ENCODE assay signal across 19 mouse cellular contexts in genomic region chr12:12821473-12821872, GRCm38 (mm10).
DNase-seq lines count a peak whose midpoint lies in the region; ATAC-seq and TF ChIP-seq lines count a peak whose summit lies in the region.
"Had no signal": no experiment of that assay in that cellular context is flagged by ENCODE, and none has a peak within 500 bp of the region (broad histone marks: within the 10 kb centered on the region; RNA-seq: fewer than 3 reads in every experiment).

No protein-coding gene starts in this region.

- no peaks in the 10 kb centered on the region for H3K9me3 ChIP-seq in hindbrain, embryonic 13.5 days
- H3K9me3 ChIP-seq in hindbrain, embryonic 14.5 days (ENCODE audit: control insufficient read depth, low read length), result no peaks in the 10 kb centered on the region
- no peaks in the 10 kb centered on the region for H3K9me3 ChIP-seq in ES-Bruce4 (replicated peaks; ENCODE audit: control insufficient read depth, insufficient read depth, low read length, poor library complexity, severe bottlenecking)
- H3K9me3 ChIP-seq in embryonic facial prominence, embryonic 15.5 days (replicated peaks), result no peaks in the 10 kb centered on the region
- H3K9me3 ChIP-seq: embryonic facial prominence, embryonic 12.5 days; limb, embryonic 15.5 days had no signal

- ATAC-seq in hindbrain, embryonic 13.5 days (ENCODE audit: low FRiP score), result 0 out of 2 replicates have a peak, but pooled peaks have one; percentile 5
- ATAC-seq in hindbrain, embryonic 14.5 days (ENCODE audit: low FRiP score), result no peak
- 0 out of 2 replicates have a peak, but pooled peaks have one; percentile 9 for ATAC-seq in embryonic facial prominence, embryonic 15.5 days (ENCODE audit: insufficient number of reproducible peaks, low FRiP score, low TSS enrichment, low read depth)
- ATAC-seq: activated CD4-positive, CD25-positive, alpha-beta regulatory T cell, adult 4 months; intestine, postnatal 0 days; liver, postnatal 0 days had no signal

- 68% methylated on average over 7 of the region's 7 CpGs for WGBS in hindbrain, embryonic 13.5 days
- 69% methylated on average over 7 of the region's 7 CpGs for WGBS in hindbrain, embryonic 14.5 days
- 71% methylated on average over 7 of the region's 7 CpGs for WGBS in embryonic facial prominence, embryonic 15.5 days

- H3K36me3 ChIP-seq in hindbrain, embryonic 13.5 days, result no peaks in the 10 kb centered on the region
- H3K36me3 ChIP-seq in hindbrain, embryonic 14.5 days (replicated peaks; ENCODE audit: control insufficient read depth, insufficient read depth), result no peaks in the 10 kb centered on the region
- no peaks in the 10 kb centered on the region for H3K36me3 ChIP-seq in ES-Bruce4 (ENCODE audit: control insufficient read depth, insufficient read depth, low read length, poor library complexity, severe bottlenecking)
- no peaks in the 10 kb centered on the region for H3K36me3 ChIP-seq in embryonic facial prominence, embryonic 15.5 days
- H3K36me3 ChIP-seq: embryonic facial prominence, embryonic 12.5 days; limb, embryonic 15.5 days had no signal

- 0 out of 2 replicates have a peak, but pooled peaks have one; percentile 4 for TF ChIP-seq EP300 in ES-Bruce4 (IDR thresholded peaks at IDR 0.05; ENCODE audit: insufficient read depth, low read depth, low read length)

- no peak for TF ChIP-seq CTCF in ES-Bruce4 (IDR thresholded peaks at IDR 0.05; ENCODE audit: low read depth, low read length)

- TF ChIP-seq POLR2A in ES-Bruce4 (IDR thresholded peaks at IDR 0.05; ENCODE audit: insufficient read depth, low read length), result no peak

- H3K4me3 ChIP-seq in hindbrain, embryonic 13.5 days, result no peak overlapping the region
- no peak overlapping the region for H3K4me3 ChIP-seq in hindbrain, embryonic 14.5 days (replicated peaks; ENCODE audit: low read length)
- H3K4me3 ChIP-seq in ES-Bruce4 (ENCODE audit: low read depth, low read length), result no peak overlapping the region
- no peak overlapping the region for H3K4me3 ChIP-seq in embryonic facial prominence, embryonic 15.5 days (replicated peaks)
- H3K4me3 ChIP-seq: embryonic facial prominence, embryonic 12.5 days; limb, embryonic 15.5 days had no signal

- no peak overlapping the region for H3K27ac ChIP-seq in hindbrain, embryonic 13.5 days
- H3K27ac ChIP-seq in hindbrain, embryonic 14.5 days, result no peak overlapping the region
- H3K27ac ChIP-seq in ES-Bruce4 (ENCODE audit: insufficient read depth, low read length), result 0 out of 2 replicates have a peak overlapping the region, but pooled peaks have one; percentile 2
- H3K27ac ChIP-seq in embryonic facial prominence, embryonic 15.5 days (replicated peaks), result no peak overlapping the region
- H3K27ac ChIP-seq: embryonic facial prominence, embryonic 12.5 days; kidney, postnatal 0 days; limb, embryonic 15.5 days; macrophage had no signal

- no peaks in the 10 kb centered on the region for H3K27me3 ChIP-seq in hindbrain, embryonic 13.5 days
- H3K27me3 ChIP-seq in hindbrain, embryonic 14.5 days (ENCODE audit: control insufficient read depth, insufficient read depth, low read length), result no peaks in the 10 kb centered on the region
- no peaks in the 10 kb centered on the region for H3K27me3 ChIP-seq in ES-Bruce4 (ENCODE audit: control insufficient read depth, insufficient read depth, low read length, poor library complexity, severe bottlenecking)
- no peaks in the 10 kb centered on the region for H3K27me3 ChIP-seq in embryonic facial prominence, embryonic 15.5 days
- H3K27me3 ChIP-seq: embryonic facial prominence, embryonic 12.5 days; limb, embryonic 15.5 days had no signal

- intact Hi-C loops in left cerebral cortex, postnatal 36 days (cut with DNase I), result no loop called here

- no peak for DNase-seq in hindbrain, embryonic 14.5 days (ENCODE audit: low spot score)
- DNase-seq in thymus, postnatal 14 days, result peak; percentile 44
- no peak for DNase-seq in urinary bladder, postnatal 10 days (ENCODE audit: low spot score)
- DNase-seq in left cerebral cortex, postnatal 36 days (ENCODE audit: low spot score in 2 of 2), result no peak
- DNase-seq: adrenal gland, postnatal 36 days; cerebellum, postnatal 14 days; heart, postnatal 36 days; layer of hippocampus, adult 9-11 months; liver, postnatal 0 days; right cerebral cortex, postnatal 4 days had no signal

- H3K9ac ChIP-seq in hindbrain, embryonic 13.5 days, result no peak overlapping the region
- H3K9ac ChIP-seq in hindbrain, embryonic 14.5 days, result no peak overlapping the region
- H3K9ac ChIP-seq in ES-Bruce4 (ENCODE audit: low read depth, poor library complexity, severe bottlenecking), result no peak overlapping the region
- H3K9ac ChIP-seq in embryonic facial prominence, embryonic 15.5 days, result no peak overlapping the region
- H3K9ac ChIP-seq: embryonic facial prominence, embryonic 12.5 days; limb, embryonic 15.5 days; liver, postnatal 0 days had no signal

- H3K4me1 ChIP-seq in hindbrain, embryonic 13.5 days (replicated peaks), result no peaks in the 10 kb centered on the region
- H3K4me1 ChIP-seq in hindbrain, embryonic 14.5 days (replicated peaks; ENCODE audit: control insufficient read depth, insufficient read depth, low read length), result no peaks in the 10 kb centered on the region
- peaks cover 12% of the 10 kb centered on the region for H3K4me1 ChIP-seq in ES-Bruce4 (ENCODE audit: control insufficient read depth, insufficient read depth, low read length)
- no peaks in the 10 kb centered on the region for H3K4me1 ChIP-seq in embryonic facial prominence, embryonic 15.5 days
- H3K4me1 ChIP-seq: embryonic facial prominence, embryonic 12.5 days; limb, embryonic 15.5 days had no signal

- H3K4me2 ChIP-seq in hindbrain, embryonic 13.5 days, result no peak overlapping the region
- no peak overlapping the region for H3K4me2 ChIP-seq in hindbrain, embryonic 14.5 days (replicated peaks)
- H3K4me2 ChIP-seq in embryonic facial prominence, embryonic 15.5 days (replicated peaks), result no peak overlapping the region
- H3K4me2 ChIP-seq: embryonic facial prominence, embryonic 12.5 days; limb, embryonic 15.5 days had no signal
